Comparison of ENCODE assay signal across 27 mouse cellular contexts in genomic region chr15:24486235-24486634, GRCm38 (mm10).
"Had no signal": no experiment of that assay in that cellular context is flagged by ENCODE, and none has a peak within 500 bp of the region (broad histone marks: within the 10 kb centered on the region; RNA-seq: fewer than 3 reads in every experiment).

No protein-coding gene starts in this region.

- H3K27ac ChIP-seq: embryonic facial prominence, embryonic 10.5 days; embryonic facial prominence, embryonic 12.5 days; embryonic facial prominence, embryonic 13.5 days; embryonic facial prominence, embryonic 15.5 days; forebrain, embryonic 10.5 days; forebrain, embryonic 12.5 days; forebrain, embryonic 13.5 days; forebrain, embryonic 15.5 days; gastrocnemius, adult 2 months; heart, adult 2 months; heart, embryonic 10.5 days had no signal

- DNase-seq: cerebellum, adult 9-11 months; cerebellum, postnatal 10 days; cerebellum, postnatal 14 days; cerebellum, postnatal 25 days; cerebellum, postnatal 36 days; embryo, embryonic 11 days; forebrain, postnatal 0 days; gastrocnemius, adult 2 months; gastrocnemius, postnatal 10 days; gastrocnemius, postnatal 14 days; gastrocnemius, postnatal 25 days; gastrocnemius, postnatal 36 days; heart, adult 11 months; heart, adult 18-20 months; heart, adult 2 months had no signal

- ATAC-seq: forebrain, embryonic 13.5 days; forebrain, embryonic 14.5 days; forebrain, embryonic 15.5 days; forebrain, embryonic 16.5 days; forebrain, postnatal 0 days had no signal

- H3K27me3 ChIP-seq: embryonic facial prominence, embryonic 12.5 days; embryonic facial prominence, embryonic 13.5 days; embryonic facial prominence, embryonic 15.5 days; forebrain, embryonic 12.5 days; forebrain, embryonic 13.5 days; forebrain, embryonic 15.5 days had no signal

- H3K9ac ChIP-seq: embryonic facial prominence, embryonic 12.5 days; embryonic facial prominence, embryonic 13.5 days; embryonic facial prominence, embryonic 15.5 days; forebrain, embryonic 12.5 days; forebrain, embryonic 13.5 days; forebrain, embryonic 15.5 days; forebrain, postnatal 0 days had no signal

- H3K36me3 ChIP-seq: embryonic facial prominence, embryonic 10.5 days; embryonic facial prominence, embryonic 12.5 days; embryonic facial prominence, embryonic 13.5 days; embryonic facial prominence, embryonic 15.5 days; forebrain, embryonic 10.5 days; forebrain, embryonic 12.5 days; forebrain, embryonic 15.5 days; heart, embryonic 10.5 days had no signal

- H3K9me3 ChIP-seq: embryonic facial prominence, embryonic 10.5 days; embryonic facial prominence, embryonic 12.5 days; embryonic facial prominence, embryonic 13.5 days; embryonic facial prominence, embryonic 15.5 days; forebrain, embryonic 10.5 days; forebrain, embryonic 12.5 days; forebrain, embryonic 13.5 days; forebrain, embryonic 15.5 days; heart, embryonic 10.5 days had no signal

- H3K4me1 ChIP-seq: embryonic facial prominence, embryonic 10.5 days; embryonic facial prominence, embryonic 12.5 days; embryonic facial prominence, embryonic 15.5 days; forebrain, embryonic 10.5 days; forebrain, embryonic 12.5 days; forebrain, embryonic 13.5 days; forebrain, embryonic 15.5 days; heart, embryonic 10.5 days had no signal

- H3K4me3 ChIP-seq: embryonic facial prominence, embryonic 10.5 days; embryonic facial prominence, embryonic 12.5 days; embryonic facial prominence, embryonic 13.5 days; embryonic facial prominence, embryonic 15.5 days; erythroblast, embryonic 14.5 days; forebrain, embryonic 10.5 days; forebrain, embryonic 12.5 days; forebrain, embryonic 13.5 days; forebrain, embryonic 15.5 days; gastrocnemius, adult 2 months; heart, adult 2 months; heart, embryonic 10.5 days had no signal
